In genomic region chr17:27671720-27672119, GRCm38 (mm10) we compare ENCODE assay signal across 20 mouse cellular contexts. TPM values are rescaled to one million over a fixed set of nuclear protein-coding genes. Genes with fewer than 3 reads are reported as not detected.
"Had no signal": no experiment of that assay in that cellular context is flagged by ENCODE, and none has a peak within 500 bp of the region (broad histone marks: within the 10 kb centered on the region; RNA-seq: fewer than 3 reads in every experiment).

No protein-coding gene starts in this region.

- H3K36me3 ChIP-seq: limb, embryonic 15.5 days; liver, embryonic 12.5 days; midbrain, embryonic 13.5 days; neural tube, embryonic 13.5 days; stomach, embryonic 15.5 days had no signal

- H3K4me1 ChIP-seq: limb, embryonic 15.5 days; liver, embryonic 12.5 days; stomach, embryonic 15.5 days had no signal

- H3K4me3 ChIP-seq: limb, embryonic 15.5 days; liver, embryonic 12.5 days; midbrain, embryonic 13.5 days; neural tube, embryonic 13.5 days; stomach, embryonic 15.5 days had no signal

- H3K27me3 ChIP-seq: limb, embryonic 15.5 days; liver, embryonic 12.5 days; midbrain, embryonic 13.5 days; neural tube, embryonic 13.5 days; stomach, embryonic 15.5 days had no signal

- H3K27ac ChIP-seq: kidney, postnatal 0 days; limb, embryonic 15.5 days; liver, embryonic 12.5 days; midbrain, embryonic 13.5 days; neural tube, embryonic 13.5 days; stomach, embryonic 15.5 days had no signal

- DNase-seq: kidney, adult 9 months; kidney, postnatal 36 days; right cerebral cortex, postnatal 14 days; thymus, adult 18-20 months; thymus, postnatal 14 days had no signal

RNA-seq across cellular contexts. Expression of gene Pacsin1, which starts 16.4 kb away (rescaled TPM):
- total RNA-seq: megakaryocyte-erythroid progenitor cell, adult 5-6 weeks had no signal

RNA-seq across cellular contexts. Expression of gene RPS10-NUDT3, which starts 36.7 kb away (rescaled TPM):
- total RNA-seq: layer of hippocampus, postnatal 14 days; left cerebral cortex, adult 18-20 months; left cerebral cortex, postnatal 14 days; megakaryocyte-erythroid progenitor cell, adult 5-6 weeks had no signal
- polyA plus RNA-seq: intestine, embryonic 16.5 days; kidney, postnatal 0 days; limb, embryonic 11.5 days; limb, embryonic 15.5 days; liver, embryonic 12.5 days; liver, embryonic 16.5 days; lung, embryonic 16.5 days; midbrain, embryonic 13.5 days; neural tube, embryonic 13.5 days; spleen, adult 2 months; stomach, embryonic 15.5 days had no signal

RNA-seq across cellular contexts. Expression of gene Spdef, which starts 57.0 kb away (rescaled TPM):
- total RNA-seq: megakaryocyte-erythroid progenitor cell, adult 5-6 weeks had no signal
- polyA plus RNA-seq: liver, embryonic 12.5 days had no signal
